Comparison of ENCODE assay signal across 23 mouse cellular contexts in genomic region chr6:34191401-34191800, GRCm38 (mm10). TPM values are rescaled to one million over a fixed set of nuclear protein-coding genes. Genes with fewer than 3 reads are reported as not detected.
DNase-seq lines count a peak whose midpoint lies in the region; TF ChIP-seq lines count a peak whose summit lies in the region.
"Had no signal": no experiment of that assay in that cellular context is flagged by ENCODE, and none has a peak within 500 bp of the region (broad histone marks: within the 10 kb centered on the region; RNA-seq: fewer than 3 reads in every experiment).

No protein-coding gene starts in this region.

- in situ Hi-C loops in ES-E14 (cut with MboI; ENCODE audit: low sequenced_read_pairs in 2 of 2, unreplicated experiment in 2 of 2), result no loop called here

- H3K4me1 ChIP-seq in ES-E14 (ENCODE audit: control insufficient read depth in 2 of 2, insufficient read depth in 2 of 2, low read length in 2 of 2, poor library complexity in 1 of 2), result peaks cover 7% of the 10 kb centered on the region in 2 experiments; a peak in 3 of 4 replicates

- no peaks in the 10 kb centered on the region for H3K9me3 ChIP-seq in ES-E14 (ENCODE audit: control insufficient read depth, insufficient read depth, low read depth, low read length)
- H3K9me3 ChIP-seq: G1E had no signal

- no peak overlapping the region for H3K9ac ChIP-seq in ES-E14 (ENCODE audit: insufficient read depth, low read depth, low read length, poor library complexity, severe bottlenecking)

- peak overlapping the region in 1 of 2 experiments; percentile 53; a peak in 3 of 4 replicates for H3K4me3 ChIP-seq in ES-E14 (ENCODE audit: insufficient read depth in 1 of 2, low read depth in 1 of 2, low read length in 2 of 2, poor library complexity in 1 of 2, severe bottlenecking in 1 of 2)

- H3K27ac ChIP-seq in ES-E14 (ENCODE audit: insufficient read depth, low read depth, low read length, poor library complexity, severe bottlenecking), result peak overlapping the region; percentile 78; the same call in 1 of the 2 replicates

- H3K36me3 ChIP-seq in ES-E14 (ENCODE audit: control insufficient read depth, insufficient read depth, low read length, poor library complexity, severe bottlenecking), result no peaks in the 10 kb centered on the region
- H3K36me3 ChIP-seq: G1E had no signal

- DNase-seq in ES-CJ7 (ENCODE audit: low read depth, low spot score) (peak; percentile 83), ES-E14 (ENCODE audit: low read depth, low spot score) (no peak), R1 (ENCODE audit: low read depth, low spot score) (peak; percentile 99), ZHBTc4 (ENCODE audit: low read depth, low spot score) (peak; percentile 85)
- DNase-seq in cerebellum, adult 9-10 months, result no peak
- DNase-seq in adrenal gland, postnatal 4 days (ENCODE audit: low spot score in 2 of 2), result no peak
- no peak for DNase-seq in urinary bladder, postnatal 25 days (ENCODE audit: low spot score)
- no peak for DNase-seq in frontal cortex, postnatal 25 days (ENCODE audit: low spot score in 2 of 2)
- DNase-seq: adrenal gland, adult 2 months; adrenal gland, adult 8-10 months; adrenal gland, postnatal 10 days; adrenal gland, postnatal 14 days; adrenal gland, postnatal 25 days; adrenal gland, postnatal 36 days; B cell, adult 2 months; cerebellum, adult 11 months; cerebellum, adult 11-12 months; cerebellum, adult 18-20 months; cerebellum, adult 2 months; cerebellum, adult 8-10 months; cerebellum, adult 9-11 months; cerebellum, postnatal 10 days had no signal

TF ChIP-seq in ES-E14, 5 proteins besides CTCF, POLR2A, EP300 and RAD21:
- no peak for TF ChIP-seq MAFK (IDR thresholded peaks at IDR 0.05; ENCODE audit: insufficient read depth, low read depth, low read length)
- 0 out of 2 replicates have a peak, but pooled peaks have one; percentile 6 for TF ChIP-seq ZC3H11A (IDR thresholded peaks at IDR 0.05; ENCODE audit: borderline replicate concordance, low read depth, low read length)
- TF ChIP-seq HCFC1 (IDR thresholded peaks at IDR 0.05; ENCODE audit: borderline replicate concordance, insufficient read depth, low read length), result no peak
- TF ChIP-seq CHD2 (IDR thresholded peaks at IDR 0.05; ENCODE audit: low read depth, low read length), result no peak
- no peak for TF ChIP-seq ZNF384 (IDR thresholded peaks at IDR 0.05; ENCODE audit: low read depth, low read length)

RNA-seq across cellular contexts. Expression of gene Slc35b4, which starts 14.5 kb away (rescaled TPM):
- 27.4 and 28.1 TPM in 2 replicates for total RNA-seq in ES-E14 (2012; rRNA removed)
- total RNA-seq in adrenal gland, postnatal 4 days (2021), result 10 to 100 TPM; 26.9 to 35.9 TPM

Comparison
In these comparisons a context has a peak if more than half of its experiments do, and no peak if none do; other contexts are left out.
1. DNase-seq: peak in ES-CJ7 (single experiment), R1 (single experiment) and ZHBTc4 (single experiment); none in ES-E14 (single experiment), cerebellum, adult 9-10 months (single experiment), adrenal gland, postnatal 4 days (0 of 2), urinary bladder, postnatal 25 days (single experiment) and frontal cortex, postnatal 25 days (0 of 2).